Mouse (Mus musculus) neural tube, embryonic 11.5 days (tissue): ENCODE measurements around the gene Tcte1. TPM values are rescaled to one million over a fixed set of nuclear protein-coding genes. Genes with fewer than 3 reads are reported as not detected.

Source experiments
- ATAC-seq: fragments of 200-750 bp; cut with Nextera tagmentation; 2 replicates; pipeline ENCODE4 v1.8.0; 2017; ENCODE audit warnings: moderate number of reproducible peaks, mild to moderate bottlenecking, moderate TSS enrichment, moderate library complexity; ENCODE audit not compliant: insufficient read depth, low FRiP score, low TSS enrichment
- DNase-seq: peaks from one replicate; pipeline ENCODE4 v3.0.0-alpha.2; 2015; ENCODE audit warnings: low spot score
- H3K27ac ChIP-seq: fragments of 300-500 bp; sonication (generic); 2 replicates; pipeline ENCODE4 v1.5.1; 2014; ENCODE audit warnings: low read depth, mild to moderate bottlenecking, low read length
- H3K27me3 ChIP-seq: fragments of 300-500 bp; sonication (generic); 2 replicates; pipeline ENCODE4 v1.6.1; 2014; ENCODE audit warnings: mild to moderate bottlenecking, low read length, mixed read lengths; ENCODE audit not compliant: control insufficient read depth, insufficient read depth
- H3K36me3 ChIP-seq: fragments of 300-500 bp; sonication (generic); 2 replicates; pipeline ENCODE4 v1.6.1; 2014; ENCODE audit warnings: mild to moderate bottlenecking, low read length, moderate library complexity, mixed read lengths; ENCODE audit not compliant: control insufficient read depth, insufficient read depth
- H3K4me1 ChIP-seq: fragments of 300-500 bp; sonication (generic); 2 replicates; pipeline ENCODE4 v1.6.1; 2014; ENCODE audit warnings: low read length, mixed read lengths; ENCODE audit not compliant: control insufficient read depth, insufficient read depth
- H3K4me2 ChIP-seq: fragments of 300-500 bp; sonication (generic); 2 replicates; pipeline ENCODE4 v1.6.1; 2014; ENCODE audit warnings: low read depth, mild to moderate bottlenecking, moderate library complexity
- H3K4me3 ChIP-seq: fragments of 300-500 bp; sonication (generic); 2 replicates; pipeline ENCODE4 v1.5.1; 2014; ENCODE audit warnings: low read depth, low read length
- H3K9ac ChIP-seq: fragments of 300-500 bp; sonication (generic); 2 replicates; pipeline ENCODE4 v1.6.1; 2014; ENCODE audit warnings: mild to moderate bottlenecking, low read length
- H3K9me3 ChIP-seq: fragments of 300-500 bp; sonication (generic); 2 replicates; pipeline ENCODE4 v1.6.1; 2016; ENCODE audit warnings: low read length; ENCODE audit not compliant: control insufficient read depth
- WGBS: fragments of 180-500 bp; shearing (Covaris S2); extraction: QIAGEN DNeasy Blood & Tissue Kit; methylation state at CpG from one replicate; pipeline ENCODE4 v1.1.7; 2014; 5-methylcytosine and 5-hydroxymethylcytosine counted together
- polyA plus RNA-seq: library from polyadenylated mRNA; unstranded; fragments of >200 nt; fragmentation: Nextera tagmentation; extraction: Ambion mirVana; gene quantifications from 2 replicates; pipeline ENCODE4 v1.2.1, GENCODE M21; 2014

Gene Tcte1
- polyA plus RNA-seq, 1 experiment from 2014 or later = 1.8 TPM

- ATAC-seq = no peak
- H3K4me1 ChIP-seq = peaks cover 7% of the 10 kb centered on the region; the same call in 1 of the 2 replicates
- H3K9me3 ChIP-seq = no peaks in the 10 kb centered on the region
- H3K4me2 ChIP-seq = no peak overlapping the region
- H3K9ac ChIP-seq = no peak overlapping the region
- WGBS = 68% methylated on average over 5 of the region's 5 CpGs
- H3K27me3 ChIP-seq = no peaks in the 10 kb centered on the region
- no peak overlapping the region for H3K4me3 ChIP-seq
- H3K36me3 ChIP-seq = no peaks in the 10 kb centered on the region
- DNase-seq = no peak
- H3K27ac ChIP-seq = no peak overlapping the region
Measured at GRCm38 (mm10) chr17:45503301-45503973, 19.8 kb upstream of the Tcte1 start.

- H3K36me3 ChIP-seq = no peaks in the 10 kb centered on the region
- peaks cover 7% of the 10 kb centered on the region; the same call in 1 of the 2 replicates for H3K4me1 ChIP-seq
- no peak for DNase-seq
- H3K9me3 ChIP-seq = no peaks in the 10 kb centered on the region
- H3K4me2 ChIP-seq = no peak overlapping the region
- 66% methylated on average over 6 of the region's 6 CpGs for WGBS
- H3K4me3 ChIP-seq = no peak overlapping the region
- H3K27ac ChIP-seq = no peak overlapping the region
- no peak for ATAC-seq
- H3K9ac ChIP-seq = no peak overlapping the region
- no peaks in the 10 kb centered on the region for H3K27me3 ChIP-seq
Measured at GRCm38 (mm10) chr17:45505941-45506465, 17.2 kb upstream of the Tcte1 start.

GRCm38 (mm10) chr17:45506700-45507189 lies 16.5 kb upstream of the Tcte1 start, which contains the start of gene Aars2:
Aars2 (plus strand) TSS chr17:45506841.
- no peaks in the 10 kb centered on the region for H3K27me3 ChIP-seq
- H3K36me3 ChIP-seq = no peaks in the 10 kb centered on the region
- H3K9me3 ChIP-seq = no peaks in the 10 kb centered on the region
- H3K9ac ChIP-seq = peak within 1 kb of the TSS; percentile 78
- peak within 1 kb of the TSS; percentile 70; the same call in 1 of the 2 replicates for H3K27ac ChIP-seq
- peak; percentile 96 for DNase-seq
- WGBS = under 1% methylated on average over 42 of the region's 42 CpGs
- ATAC-seq = peak; percentile 91
- peak within 1 kb of the TSS; percentile 78 for H3K4me3 ChIP-seq
- H3K4me2 ChIP-seq = peak within 1 kb of the TSS; percentile 25
- peaks cover 7% of the 10 kb centered on the region; the same call in 1 of the 2 replicates for H3K4me1 ChIP-seq

DNA sequence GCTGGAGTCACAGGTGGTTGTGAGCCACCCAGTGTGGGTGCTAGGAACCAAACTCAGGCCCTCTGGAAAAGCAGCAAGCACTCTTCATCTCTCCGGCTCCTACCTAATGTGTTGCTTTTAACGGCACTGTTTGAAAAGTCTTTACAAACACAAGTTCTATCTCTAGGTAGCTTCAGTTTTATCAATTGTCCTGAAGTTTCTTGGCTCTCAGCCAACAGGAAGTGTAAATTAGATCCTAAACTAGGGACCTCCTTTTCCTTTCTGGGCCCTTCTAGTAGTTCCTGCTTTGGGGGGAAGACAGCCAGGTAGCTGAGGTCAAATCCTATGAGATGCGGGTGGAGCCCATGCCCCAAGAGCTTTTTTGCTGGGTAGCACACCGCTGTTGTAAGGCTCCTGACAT lies 12.4 kb upstream of the Tcte1 start:
- 97% methylated on average over 4 of the region's 4 CpGs for WGBS
- ATAC-seq (no peak), DNase-seq (no peak)
- no peaks in the 10 kb centered on the region for H3K9me3 ChIP-seq
- no peak overlapping the region for H3K4me3 ChIP-seq
- no peaks in the 10 kb centered on the region for H3K36me3 ChIP-seq
- H3K4me2 ChIP-seq = no peak overlapping the region
- H3K27ac ChIP-seq = no peak overlapping the region
- no peaks in the 10 kb centered on the region for H3K27me3 ChIP-seq
- peaks cover 7% of the 10 kb centered on the region; the same call in 1 of the 2 replicates for H3K4me1 ChIP-seq
- H3K9ac ChIP-seq = no peak overlapping the region

DNA sequence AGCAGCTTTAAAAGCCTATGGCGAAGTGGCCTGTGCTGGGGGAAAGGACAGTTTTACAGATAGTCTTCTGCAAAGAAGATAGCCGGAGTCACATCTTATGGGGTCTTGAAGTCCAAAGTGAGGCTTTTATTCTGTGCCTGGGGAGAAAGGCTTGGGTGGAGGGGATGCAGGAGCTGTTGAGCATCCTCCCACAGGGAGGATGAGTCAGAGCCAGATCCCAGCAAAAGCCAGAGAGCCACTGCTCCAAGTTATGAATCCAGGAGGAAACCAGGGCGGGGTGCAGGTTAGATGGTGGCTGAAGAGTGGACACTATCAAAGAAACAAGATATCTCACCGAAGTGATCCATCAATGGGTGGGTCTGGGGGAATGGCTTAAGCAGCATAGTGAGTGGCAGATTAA lies 11.5 kb upstream of the Tcte1 start:
- Histone ChIP-seq H3K9ac (no peak overlapping the region), H3K36me3 (no peaks in the 10 kb centered on the region), H3K4me2 (no peak overlapping the region), H3K4me3 (no peak overlapping the region), H3K27ac (no peak overlapping the region), H3K27me3 (no peaks in the 10 kb centered on the region), H3K4me1 (peaks cover 4% of the 10 kb centered on the region; the same call in 1 of the 2 replicates), H3K9me3 (no peaks in the 10 kb centered on the region)
- no peak for ATAC-seq
- DNase-seq = no peak
- WGBS = 93% methylated on average over 4 of the region's 4 CpGs

- 61% methylated on average over 14 of the region's 15 CpGs for WGBS
- H3K4me2 ChIP-seq = no peak overlapping the region
- H3K27me3 ChIP-seq = no peaks in the 10 kb centered on the region
- DNase-seq = no peak
- H3K27ac ChIP-seq = no peak overlapping the region
- no peaks in the 10 kb centered on the region for H3K36me3 ChIP-seq
- H3K4me3 ChIP-seq = no peak overlapping the region
- H3K4me1 ChIP-seq = no peaks in the 10 kb centered on the region
- no peak overlapping the region for H3K9ac ChIP-seq
- H3K9me3 ChIP-seq = no peaks in the 10 kb centered on the region
- no peak for ATAC-seq
Measured at GRCm38 (mm10) chr17:45515204-45515726, 8.0 kb upstream of the Tcte1 start.

GRCm38 (mm10) chr17:45515806-45516205 lies 7.4 kb upstream of the Tcte1 start:
- WGBS = 85% methylated on average over 10 of the region's 10 CpGs

DNA sequence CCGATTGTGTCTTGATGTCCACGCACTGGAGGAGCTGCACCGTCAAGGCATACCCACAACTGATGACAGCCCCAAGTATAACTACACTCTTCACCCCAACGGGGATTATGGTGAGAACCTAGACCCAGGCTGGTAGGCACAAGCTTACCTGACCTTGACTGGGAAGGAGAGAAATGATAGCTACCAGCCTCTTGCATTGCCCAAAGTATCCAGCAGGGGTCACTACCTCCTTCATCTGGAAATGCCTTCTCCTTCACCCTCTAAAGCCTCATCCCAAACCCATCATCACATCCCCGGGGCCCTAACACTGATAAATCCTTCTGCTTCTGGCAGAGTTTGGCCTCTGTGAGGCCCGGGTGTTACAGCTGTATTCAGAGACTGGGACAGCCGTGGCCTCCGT lies 6.7 kb upstream of the Tcte1 start:
- Histone ChIP-seq H3K27ac (no peak overlapping the region), H3K27me3 (no peaks in the 10 kb centered on the region), H3K4me3 (no peak overlapping the region), H3K9ac (no peak overlapping the region), H3K9me3 (no peaks in the 10 kb centered on the region), H3K4me1 (no peaks in the 10 kb centered on the region), H3K36me3 (no peaks in the 10 kb centered on the region), H3K4me2 (no peak overlapping the region)
- ATAC-seq (peak; percentile 21; the same call in 1 of the 2 replicates), DNase-seq (peak; percentile 76)
- 57% methylated on average over 8 of the region's 8 CpGs for WGBS

More at GRCm38 (mm10) chr17:45515806-45516205, 7.4 kb upstream of the Tcte1 start:
- DNase-seq (no peak), ATAC-seq (no peak)
- no peaks in the 10 kb centered on the region for H3K4me1 ChIP-seq
- H3K9ac ChIP-seq = no peak overlapping the region
- H3K36me3 ChIP-seq = no peaks in the 10 kb centered on the region
- no peaks in the 10 kb centered on the region for H3K9me3 ChIP-seq
- no peak overlapping the region for H3K4me2 ChIP-seq
- no peak overlapping the region for H3K27ac ChIP-seq
- H3K27me3 ChIP-seq = no peaks in the 10 kb centered on the region
- no peak overlapping the region for H3K4me3 ChIP-seq
